Mouse (Mus musculus): ENCODE results near the gene Cyp4f39. TPM values are rescaled to one million over a fixed set of nuclear protein-coding genes. Genes with fewer than 3 reads are reported as not detected.
"Not testable (repeated sequence)": the region's sequence is repeated elsewhere in the genome, so short reads cannot be mapped to it uniquely, and the experiment has no call there.

Cyp4f39 gene
- polyA plus RNA-seq, 1 experiment from 2014 or later = 0.48 TPM

DNA sequence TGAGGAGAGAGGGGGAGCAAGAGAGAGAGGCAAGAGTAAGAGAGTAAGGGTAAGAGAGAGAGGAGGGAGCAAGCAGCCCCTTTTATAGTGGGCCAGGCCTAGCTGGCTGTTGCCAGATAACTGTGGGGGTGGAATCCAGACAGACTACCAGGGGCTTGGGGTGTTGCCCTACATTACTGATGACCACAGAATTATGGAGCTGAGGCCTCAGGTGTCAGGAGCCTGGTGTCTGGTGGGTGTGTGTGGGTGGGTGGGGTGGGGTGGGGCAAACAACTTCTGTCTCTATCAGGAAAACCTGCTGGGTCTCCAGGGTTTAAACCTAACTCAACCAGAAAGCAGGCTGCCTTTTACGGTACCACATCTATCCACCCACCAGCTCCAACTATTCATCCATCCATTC lies 24.7 kb downstream of the Cyp4f39 start:
- H3K27ac ChIP-seq (replicated peaks) = no peak overlapping the region
- no peaks in the 10 kb centered on the region for H3K36me3 ChIP-seq
- no peak for ATAC-seq (ENCODE audit: low FRiP score, low read depth)
- 93% methylated on average over 1 of the region's 1 CpGs for WGBS
- no peak overlapping the region for H3K4me3 ChIP-seq
- H3K9me3 ChIP-seq = no peaks in the 10 kb centered on the region
- no peak overlapping the region for H3K9ac ChIP-seq (replicated peaks)
- peaks cover 24% of the 10 kb centered on the region for H3K27me3 ChIP-seq
- H3K4me1 ChIP-seq = no peaks in the 10 kb centered on the region
- H3K4me2 ChIP-seq (replicated peaks) = no peak overlapping the region

DNA sequence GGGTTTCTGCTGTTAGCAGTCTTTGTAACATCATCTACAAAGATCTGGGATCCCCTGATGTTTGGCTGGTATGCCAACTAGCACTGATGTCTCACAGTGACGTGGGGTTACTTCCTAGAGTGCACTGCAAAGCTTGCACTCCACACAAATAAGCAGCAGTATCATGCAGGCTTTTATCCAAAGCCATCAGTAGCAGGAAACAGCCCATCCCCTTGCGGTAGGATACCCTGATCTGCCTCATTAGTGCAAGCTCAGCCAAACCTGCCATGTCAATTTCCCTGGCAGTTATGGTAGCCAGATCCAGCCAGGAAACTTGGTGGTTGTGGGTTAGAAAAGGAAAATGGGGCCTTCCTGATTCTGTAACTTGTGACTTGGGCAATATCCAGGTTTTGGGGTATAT lies 26.2 kb downstream of the Cyp4f39 start:
- H3K27me3 ChIP-seq = peaks cover 34% of the 10 kb centered on the region
- no peak overlapping the region for H3K4me2 ChIP-seq (replicated peaks)
- H3K4me1 ChIP-seq = peaks cover 4% of the 10 kb centered on the region; the same call in 1 of the 2 replicates
- no peaks in the 10 kb centered on the region for H3K9me3 ChIP-seq
- no peak overlapping the region for H3K27ac ChIP-seq (replicated peaks)
- H3K4me3 ChIP-seq = no peak overlapping the region
- 74% methylated on average over 2 of the region's 2 CpGs for WGBS
- no peak overlapping the region for H3K9ac ChIP-seq (replicated peaks)
- H3K36me3 ChIP-seq = no peaks in the 10 kb centered on the region
- ATAC-seq (ENCODE audit: low FRiP score, low read depth) = no peak

DNA sequence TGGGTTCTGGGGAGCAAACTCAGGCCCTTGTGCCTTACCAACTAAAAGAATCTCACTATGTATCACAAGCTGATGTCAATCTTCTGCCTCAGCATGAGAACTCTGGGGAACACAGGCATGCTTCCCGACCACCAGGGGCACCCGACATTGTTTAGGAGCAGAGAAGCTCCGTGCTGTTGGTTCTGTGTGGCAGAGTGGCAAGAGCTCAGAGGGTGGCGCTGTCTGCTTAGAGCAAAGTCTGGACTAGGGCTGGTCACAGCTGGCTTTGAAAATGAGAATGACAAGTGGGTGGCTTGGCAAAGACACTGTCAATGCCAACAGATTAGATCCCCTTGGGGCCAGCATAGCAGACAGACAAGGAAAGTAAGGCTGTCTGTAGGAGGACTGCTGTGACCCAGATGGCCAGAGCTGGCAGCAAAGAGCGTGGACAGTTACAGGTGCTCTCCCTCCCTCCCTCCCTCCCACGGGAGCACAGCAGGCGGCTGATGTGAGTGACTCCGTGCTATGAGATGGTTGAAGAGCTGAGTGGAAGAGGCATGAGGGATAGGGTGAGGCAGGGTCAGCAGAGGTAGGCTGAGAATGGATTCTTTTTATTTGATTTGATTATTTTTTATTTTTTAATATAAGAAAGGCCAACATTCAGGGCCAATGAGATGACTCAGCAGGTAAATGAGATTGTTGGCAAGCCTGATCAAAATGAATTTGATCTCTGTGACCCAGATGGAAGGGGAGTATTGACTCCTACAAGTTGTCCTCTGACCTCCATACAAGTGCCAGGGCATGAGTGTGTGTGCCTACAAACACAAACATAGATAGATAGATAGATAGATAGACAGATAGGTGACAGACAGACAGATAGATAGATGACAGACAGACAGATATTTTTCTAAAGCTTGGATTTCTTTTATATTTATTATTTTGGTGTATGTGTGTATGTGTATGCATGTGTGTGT lies 27.3 kb downstream of the Cyp4f39 start:
- 12% methylated on average over 8 of the region's 8 CpGs for WGBS
- no peaks in the 10 kb centered on the region for H3K9me3 ChIP-seq
- H3K27ac ChIP-seq (replicated peaks) = no peak overlapping the region
- no peak overlapping the region for H3K4me3 ChIP-seq
- peaks cover 43% of the 10 kb centered on the region for H3K27me3 ChIP-seq
- no peak for ATAC-seq (ENCODE audit: low FRiP score, low read depth)
- H3K4me2 ChIP-seq (replicated peaks) = no peak overlapping the region
- H3K4me1 ChIP-seq = peaks cover 4% of the 10 kb centered on the region; the same call in 1 of the 2 replicates
- H3K9ac ChIP-seq (replicated peaks) = no peak overlapping the region
- H3K36me3 ChIP-seq = no peaks in the 10 kb centered on the region

- H3K36me3 ChIP-seq = no peaks in the 10 kb centered on the region
- no peak overlapping the region for H3K27ac ChIP-seq (replicated peaks)
- no peak for ATAC-seq (ENCODE audit: low FRiP score, low read depth)
- peaks cover 4% of the 10 kb centered on the region; the same call in 1 of the 2 replicates for H3K4me1 ChIP-seq
- no peak overlapping the region for H3K4me2 ChIP-seq (replicated peaks)
- WGBS = 85% methylated on average over 14 of the region's 14 CpGs
- H3K4me3 ChIP-seq = no peak overlapping the region
- H3K9ac ChIP-seq (replicated peaks) = no peak overlapping the region
- peaks cover 39% of the 10 kb centered on the region for H3K27me3 ChIP-seq
- H3K9me3 ChIP-seq = no peaks in the 10 kb centered on the region
Observed at GRCm38 (mm10) chr17:32481766-32482165, 29.2 kb downstream of the Cyp4f39 start.

DNA sequence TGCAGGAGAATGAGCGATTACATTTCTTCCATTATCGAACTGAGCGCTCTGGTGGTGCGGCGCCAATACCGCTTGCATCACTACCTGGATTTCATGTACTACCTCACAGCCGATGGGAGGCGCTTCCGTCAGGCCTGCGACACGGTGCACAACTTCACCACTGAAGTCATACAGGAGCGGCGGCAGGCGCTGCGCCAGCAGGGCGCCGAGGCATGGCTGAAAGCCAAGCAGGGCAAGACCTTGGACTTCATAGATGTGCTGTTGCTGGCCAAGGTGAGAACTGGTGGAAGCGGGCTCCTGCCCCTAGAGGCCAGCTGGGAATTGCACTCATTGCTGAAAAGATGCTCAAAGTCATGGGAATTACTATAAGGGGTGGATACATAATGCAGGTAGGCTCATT lies 30.7 kb downstream of the Cyp4f39 start:
- Histone ChIP-seq H3K9ac (replicated peaks) (0 out of 2 replicates have a peak overlapping the region, but pooled peaks have one; percentile 12), H3K4me1 (peaks cover 4% of the 10 kb centered on the region; the same call in 1 of the 2 replicates), H3K4me3 (peak overlapping the region; percentile 15; the same call in 1 of the 2 replicates), H3K9me3 (no peaks in the 10 kb centered on the region), H3K36me3 (no peaks in the 10 kb centered on the region), H3K27ac (replicated peaks) (no peak overlapping the region), H3K4me2 (replicated peaks) (peak overlapping the region; percentile 43), H3K27me3 (peaks cover 36% of the 10 kb centered on the region)
- WGBS = 21% methylated on average over 18 of the region's 18 CpGs
- 0 out of 2 replicates have a peak, but pooled peaks have one; percentile 19 for ATAC-seq (ENCODE audit: low FRiP score, low read depth)

GRCm38 (mm10) chr17:32492349-32492980 lies 39.9 kb downstream of the Cyp4f39 start:
- WGBS = 7% methylated on average over 30 of the region's 30 CpGs
- H3K27ac ChIP-seq (replicated peaks) = no peak overlapping the region

GRCm38 (mm10) chr17:32494601-32495000 lies 42.1 kb downstream of the Cyp4f39 start:
- Histone ChIP-seq H3K9me3 (no peaks in the 10 kb centered on the region), H3K27me3 (peaks cover 22% of the 10 kb centered on the region), H3K36me3 (no peaks in the 10 kb centered on the region), H3K4me3 (no peak overlapping the region), H3K27ac (replicated peaks) (no peak overlapping the region), H3K9ac (replicated peaks) (no peak overlapping the region), H3K4me2 (replicated peaks) (no peak overlapping the region), H3K4me1 (peaks cover 4% of the 10 kb centered on the region; the same call in 1 of the 2 replicates)
- 0 out of 2 replicates have a peak, but pooled peaks have one; percentile 52 for ATAC-seq (ENCODE audit: low FRiP score, low read depth)
- 81% methylated on average over 1 of the region's 1 CpGs for WGBS

More at GRCm38 (mm10) chr17:32492349-32492980, 39.9 kb downstream of the Cyp4f39 start:
- Histone ChIP-seq H3K9me3 (no peaks in the 10 kb centered on the region), H3K36me3 (no peaks in the 10 kb centered on the region), H3K27me3 (peaks cover 27% of the 10 kb centered on the region), H3K4me2 (replicated peaks) (peak overlapping the region; percentile 50), H3K4me1 (peaks cover 4% of the 10 kb centered on the region; the same call in 1 of the 2 replicates), H3K4me3 (peak overlapping the region; percentile 34), H3K9ac (replicated peaks) (0 out of 2 replicates have a peak overlapping the region, but pooled peaks have one; percentile 34)
- ATAC-seq (ENCODE audit: low FRiP score, low read depth) = peak; percentile 62

- H3K4me3 ChIP-seq; H3K9ac ChIP-seq (replicated peaks); H3K4me2 ChIP-seq (replicated peaks); ATAC-seq (ENCODE audit: low FRiP score, low read depth); H3K9me3 ChIP-seq; H3K27me3 ChIP-seq; H3K4me1 ChIP-seq; H3K27ac ChIP-seq (replicated peaks); H3K36me3 ChIP-seq: not testable (repeated sequence)
- 91% methylated on average over 4 of the region's 4 CpGs for WGBS
Observed at GRCm38 (mm10) chr17:32500511-32500910, 48.0 kb downstream of the Cyp4f39 start.

- H3K4me2 ChIP-seq (replicated peaks) = no peak overlapping the region
- 72% methylated on average over 3 of the region's 3 CpGs for WGBS
- no peaks in the 10 kb centered on the region for H3K36me3 ChIP-seq
- H3K4me3 ChIP-seq = no peak overlapping the region
- H3K4me1 ChIP-seq = peaks cover 10% of the 10 kb centered on the region
- H3K27ac ChIP-seq (replicated peaks) = no peak overlapping the region
- no peak overlapping the region for H3K9ac ChIP-seq (replicated peaks)
- H3K27me3 ChIP-seq = no peaks in the 10 kb centered on the region
- ATAC-seq (ENCODE audit: low FRiP score, low read depth) = no peak
- H3K9me3 ChIP-seq = no peaks in the 10 kb centered on the region
Observed at GRCm38 (mm10) chr17:32501051-32501450, 48.5 kb downstream of the Cyp4f39 start.

DNA sequence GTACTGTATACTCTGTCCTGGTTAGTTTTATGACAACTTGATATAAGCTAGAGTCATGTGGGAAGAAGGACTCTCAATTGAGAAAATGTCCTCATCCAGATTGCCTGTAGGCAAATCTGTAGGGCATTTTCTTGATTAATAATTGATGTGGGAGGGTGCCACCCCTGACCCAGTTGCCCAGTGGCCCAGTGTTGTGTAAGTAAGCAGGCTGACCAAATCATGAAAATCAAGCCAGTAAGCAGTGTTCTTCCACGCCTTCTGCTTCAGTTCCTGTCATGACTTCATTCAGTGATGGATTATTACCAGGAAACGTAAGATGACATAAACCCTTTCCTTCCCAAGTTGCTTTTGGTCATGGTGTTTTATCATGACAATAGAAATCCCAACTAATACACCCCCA lies 50.6 kb downstream of the Cyp4f39 start:
- WGBS = 82% methylated on average over 2 of the region's 2 CpGs
- H3K27ac ChIP-seq (replicated peaks) = no peak overlapping the region
- no peaks in the 10 kb centered on the region for H3K36me3 ChIP-seq
- H3K27me3 ChIP-seq = no peaks in the 10 kb centered on the region
- no peaks in the 10 kb centered on the region for H3K9me3 ChIP-seq
- H3K4me2 ChIP-seq (replicated peaks) = no peak overlapping the region
- ATAC-seq (ENCODE audit: low FRiP score, low read depth) = no peak
- H3K4me1 ChIP-seq = peaks cover 19% of the 10 kb centered on the region
- H3K4me3 ChIP-seq = no peak overlapping the region
- no peak overlapping the region for H3K9ac ChIP-seq (replicated peaks)

DNA sequence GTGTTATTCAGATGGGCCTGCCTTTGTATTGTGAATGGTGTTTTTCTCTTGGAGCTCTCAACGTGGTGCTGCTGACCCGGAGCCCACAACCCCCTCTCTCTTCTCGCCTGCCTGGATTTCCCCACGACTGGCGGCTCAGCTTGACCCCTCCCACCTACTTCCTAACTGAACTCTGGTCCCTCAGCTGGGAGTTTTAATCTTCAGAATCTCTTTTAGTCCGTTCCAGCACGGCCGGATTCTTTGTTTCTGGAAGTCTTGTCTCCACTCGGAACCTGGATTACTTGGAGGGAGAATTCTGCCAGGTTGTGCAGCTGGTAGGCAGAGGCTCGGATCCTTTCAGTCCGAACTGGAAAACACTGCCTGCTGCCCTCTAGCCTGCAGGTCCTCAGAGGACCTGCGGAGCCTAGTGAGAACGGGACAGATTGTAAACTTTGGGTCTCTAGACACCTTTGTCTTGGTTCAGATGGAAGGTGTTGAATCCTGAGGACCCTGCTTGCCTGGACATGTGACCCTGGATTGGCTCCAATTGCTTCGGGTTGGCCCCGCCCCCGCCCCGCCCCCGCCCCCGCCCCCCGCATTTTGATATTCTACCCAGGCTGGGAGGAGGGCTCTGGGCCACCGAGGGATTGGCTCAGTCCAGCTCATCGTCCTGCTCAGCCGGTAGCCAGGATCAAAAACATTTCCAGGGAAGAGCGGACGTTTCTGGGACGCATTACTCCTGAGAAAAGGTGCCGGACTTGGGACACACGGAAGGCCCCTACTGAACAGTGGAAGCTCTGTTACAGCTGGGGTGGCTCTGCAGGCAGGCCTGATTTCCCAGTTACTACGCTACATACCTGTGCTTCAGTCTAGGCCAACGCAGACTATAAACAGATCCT lies 53.6 kb downstream of the Cyp4f39 start, which contains the start of gene Cyp4f17:
Cyp4f17 (plus strand) TSS at position 200 of the 878 bp plus-strand sequence.
- Histone ChIP-seq H3K9ac (replicated peaks) (peak within 1 kb of the TSS; percentile 64), H3K4me3 (peak within 1 kb of the TSS; percentile 50), H3K4me2 (replicated peaks) (peak within 1 kb of the TSS; percentile 75), H3K9me3 (no peaks in the 10 kb centered on the region), H3K27me3 (no peaks in the 10 kb centered on the region), H3K27ac (replicated peaks) (peak within 1 kb of the TSS; percentile 84), H3K36me3 (no peaks in the 10 kb centered on the region), H3K4me1 (peaks cover 19% of the 10 kb centered on the region)
- WGBS = 1% methylated on average over 30 of the region's 30 CpGs
- ATAC-seq (ENCODE audit: low FRiP score, low read depth) = peak; percentile 93

All from midbrain, embryonic 12.5 days (tissue).